Mouse (Mus musculus) lung, postnatal 0 days (tissue): ENCODE measurements around the gene B3gat1.

Source experiments
- CTCF ChIP-seq: IDR thresholded peaks from 2 replicates; pipeline ENCODE4 v1.5.1; 2016; ENCODE audit warnings: antibody characterized with exemption, mild to moderate bottlenecking
- EP300 ChIP-seq: IDR thresholded peaks from 2 replicates; pipeline ENCODE4 v1.6.1; 2016; ENCODE audit warnings: antibody characterized with exemption, mild to moderate bottlenecking, control low read depth

DNA sequence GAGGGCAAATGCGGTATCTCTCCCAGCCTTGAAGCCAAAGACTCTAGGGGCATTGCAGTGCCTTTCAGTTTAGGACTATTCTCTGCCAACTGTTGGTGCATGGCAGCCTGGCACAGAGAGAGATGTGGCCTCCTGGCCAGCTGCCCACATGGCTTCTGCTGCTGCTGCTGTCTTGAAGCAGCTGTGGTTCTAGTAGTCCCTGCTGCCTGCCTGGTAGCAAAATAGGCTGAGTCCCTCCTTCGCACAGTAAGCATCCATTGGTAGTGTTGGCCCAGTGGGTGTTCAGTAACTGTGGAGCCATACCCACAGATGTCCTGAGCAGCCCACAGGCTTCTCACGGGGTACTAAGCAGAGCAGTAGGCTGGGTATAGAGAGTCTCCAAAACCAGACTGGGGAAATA lies 9.3 kb downstream of the B3gat1 start:
- TF ChIP-seq CTCF (no peak), EP300 (no peak)
